Mouse (Mus musculus) limb, embryonic 13.5 days (tissue): Measurements from ENCODE around the gene Gm13288. TPM values are rescaled to one million over a fixed set of nuclear protein-coding genes. Genes with fewer than 3 reads are reported as not detected.
"Not testable (repeated sequence)": the region's sequence is repeated elsewhere in the genome, so short reads cannot be mapped to it uniquely, and the experiment has no call there.

ENCODE experiments used
- ATAC-seq: fragments of 200-750 bp; cut with Nextera tagmentation; 2 replicates; pipeline ENCODE4 v1.8.0; 2017; ENCODE audit warnings: low read depth, moderate number of reproducible peaks, moderate TSS enrichment; ENCODE audit not compliant: low FRiP score
- H3K27ac ChIP-seq: fragments of 300-500 bp; sonication (generic); 2 replicates; pipeline ENCODE4 v1.5.1; 2015; ENCODE audit warnings: inconsistent platforms, mild to moderate bottlenecking, moderate library complexity
- H3K27me3 ChIP-seq: fragments of 300-500 bp; sonication (generic); 2 replicates; pipeline ENCODE4 v1.6.1; 2015; ENCODE audit warnings: mild to moderate bottlenecking, inconsistent platforms
- H3K36me3 ChIP-seq: fragments of 300-500 bp; sonication (generic); 2 replicates; pipeline ENCODE4 v1.6.1; 2015; ENCODE audit warnings: inconsistent platforms, mild to moderate bottlenecking, moderate library complexity
- H3K4me1 ChIP-seq: fragments of 300-500 bp; sonication (generic); 2 replicates; pipeline ENCODE4 v1.6.1; 2015; ENCODE audit warnings: inconsistent platforms
- H3K4me2 ChIP-seq: fragments of 300-500 bp; sonication (generic); replicated peaks from 2 replicates; pipeline ENCODE4 v1.6.1; 2015; ENCODE audit warnings: inconsistent platforms, mild to moderate bottlenecking, moderate library complexity
- H3K4me3 ChIP-seq: fragments of 300-500 bp; sonication (generic); 2 replicates; pipeline ENCODE4 v1.5.1; 2015; ENCODE audit warnings: moderate library complexity, mild to moderate bottlenecking, inconsistent platforms
- H3K9ac ChIP-seq: fragments of 300-500 bp; sonication (generic); 2 replicates; pipeline ENCODE4 v1.6.1; 2015; ENCODE audit warnings: mild to moderate bottlenecking, inconsistent platforms
- H3K9me3 ChIP-seq: fragments of 300-500 bp; sonication (generic); 2 replicates; pipeline ENCODE4 v1.6.1; 2016; ENCODE audit warnings: inconsistent platforms
- WGBS: fragments of 180-500 bp; shearing (Covaris S2); methylation state at CpG from one replicate; pipeline ENCODE4 v1.1.7; 2015; 5-methylcytosine and 5-hydroxymethylcytosine counted together
- polyA plus RNA-seq: library from polyadenylated mRNA; unstranded; fragments of >200 nt; fragmentation: Nextera tagmentation; extraction: Ambion mirVana; gene quantifications from 2 replicates; pipeline ENCODE4 v1.2.1, GENCODE M21; 2015

Gm13288 gene
- polyA plus RNA-seq, 1 experiment from 2014 or later = not detected

GRCm38 (mm10) chr4:88819659-88820058, 14.3 kb downstream of the Gm13288 start, which contains the start of gene Ifna11:
TSS of gene Ifna11 (plus strand) at chr4:88819959.
- Histone ChIP-seq H3K27ac (no peak within 1 kb of the TSS), H3K4me1 (no peaks in the 10 kb centered on the region), H3K4me3 (no peak within 1 kb of the TSS), H3K9ac (no peak within 1 kb of the TSS), H3K27me3 (no peaks in the 10 kb centered on the region), H3K4me2 (no peak within 1 kb of the TSS), H3K36me3 (no peaks in the 10 kb centered on the region), H3K9me3 (no peaks in the 10 kb centered on the region)
- ATAC-seq = no peak
- 87% methylated on average over 1 of the region's 1 CpGs for WGBS

- Histone ChIP-seq H3K36me3 (no peaks in the 10 kb centered on the region), H3K9me3 (no peaks in the 10 kb centered on the region), H3K27me3 (no peaks in the 10 kb centered on the region), H3K4me1 (no peaks in the 10 kb centered on the region), H3K27ac (no peak overlapping the region), H3K4me2 (no peak overlapping the region), H3K9ac (no peak overlapping the region), H3K4me3 (no peak overlapping the region)
- WGBS = 23% methylated on average over 4 of the region's 4 CpGs
- no peak for ATAC-seq
These were observed 17.7 kb downstream of the Gm13288 start for GRCm38 (mm10) chr4:88822995-88823394.

- not testable (repeated sequence) for H3K27me3 ChIP-seq, H3K9me3 ChIP-seq, H3K27ac ChIP-seq, ATAC-seq, H3K36me3 ChIP-seq, H3K9ac ChIP-seq, H3K4me2 ChIP-seq, H3K4me1 ChIP-seq, H3K4me3 ChIP-seq
These were observed 21.8 kb downstream of the Gm13288 start, which contains the start of gene Ifna6 for GRCm38 (mm10) chr4:88827116-88827515. TSS of gene Ifna6 (plus strand) at chr4:88827416.

- WGBS = 21% methylated on average over 4 of the region's 4 CpGs
- no peak for ATAC-seq
These were observed 25.2 kb downstream of the Gm13288 start for GRCm38 (mm10) chr4:88830523-88830922.

GRCm38 (mm10) chr4:88835225-88835624, 29.9 kb downstream of the Gm13288 start, which contains the start of gene Ifna5:
TSS of gene Ifna5 (plus strand) at chr4:88835525.
- not testable (repeated sequence) for H3K4me2 ChIP-seq, H3K36me3 ChIP-seq, H3K9ac ChIP-seq, H3K27ac ChIP-seq, H3K4me3 ChIP-seq, H3K27me3 ChIP-seq, H3K4me1 ChIP-seq, ATAC-seq, H3K9me3 ChIP-seq
- WGBS = 83% methylated on average over 1 of the region's 1 CpGs

More at GRCm38 (mm10) chr4:88830523-88830922, 25.2 kb downstream of the Gm13288 start:
- Histone ChIP-seq H3K27me3 (no peaks in the 10 kb centered on the region), H3K4me2 (no peak overlapping the region), H3K4me1 (no peaks in the 10 kb centered on the region), H3K4me3 (no peak overlapping the region), H3K9me3 (no peaks in the 10 kb centered on the region), H3K36me3 (no peaks in the 10 kb centered on the region), H3K9ac (no peak overlapping the region), H3K27ac (no peak overlapping the region)

GRCm38 (mm10) chr4:88838828-88839227, 33.5 kb downstream of the Gm13288 start:
- Histone ChIP-seq H3K27me3 (no peaks in the 10 kb centered on the region), H3K4me2 (no peak overlapping the region), H3K27ac (no peak overlapping the region), H3K4me1 (no peaks in the 10 kb centered on the region), H3K9me3 (no peaks in the 10 kb centered on the region), H3K36me3 (no peaks in the 10 kb centered on the region), H3K9ac (no peak overlapping the region), H3K4me3 (no peak overlapping the region)
- ATAC-seq = no peak
- WGBS = 40% methylated on average over 3 of the region's 3 CpGs

GRCm38 (mm10) chr4:88840058-88840457, 34.7 kb downstream of the Gm13288 start:
- H3K4me3 ChIP-seq = no peak overlapping the region
- H3K4me2 ChIP-seq = no peak overlapping the region
- no peak for ATAC-seq
- H3K9me3 ChIP-seq = no peaks in the 10 kb centered on the region
- WGBS = 78% methylated on average over 3 of the region's 3 CpGs
- H3K27ac ChIP-seq = no peak overlapping the region
- H3K9ac ChIP-seq = no peak overlapping the region
- H3K4me1 ChIP-seq = no peaks in the 10 kb centered on the region
- H3K36me3 ChIP-seq = no peaks in the 10 kb centered on the region
- H3K27me3 ChIP-seq = no peaks in the 10 kb centered on the region

- H3K36me3 ChIP-seq = no peaks in the 10 kb centered on the region
- ATAC-seq = no peak
- WGBS = 58% methylated on average over 2 of the region's 2 CpGs
- no peak within 1 kb of the TSS for H3K27ac ChIP-seq
- H3K9ac ChIP-seq = no peak within 1 kb of the TSS
- H3K4me1 ChIP-seq = no peaks in the 10 kb centered on the region
- H3K4me2 ChIP-seq = no peak within 1 kb of the TSS
- no peaks in the 10 kb centered on the region for H3K27me3 ChIP-seq
- H3K4me3 ChIP-seq = no peak within 1 kb of the TSS
- H3K9me3 ChIP-seq = no peaks in the 10 kb centered on the region
These were observed 36.1 kb downstream of the Gm13288 start, which contains the start of gene Ifna4 for GRCm38 (mm10) chr4:88841438-88841911. TSS of gene Ifna4 (plus strand) at chr4:88841861.

- no peak overlapping the region for H3K4me2 ChIP-seq
- no peaks in the 10 kb centered on the region for H3K4me1 ChIP-seq
- H3K9me3 ChIP-seq = no peaks in the 10 kb centered on the region
- no peak overlapping the region for H3K9ac ChIP-seq
- H3K4me3 ChIP-seq = no peak overlapping the region
- no peak overlapping the region for H3K27ac ChIP-seq
- WGBS = 53% methylated on average over 2 of the region's 2 CpGs
- no peaks in the 10 kb centered on the region for H3K27me3 ChIP-seq
- ATAC-seq = no peak
- no peaks in the 10 kb centered on the region for H3K36me3 ChIP-seq
These were observed 40.0 kb downstream of the Gm13288 start for GRCm38 (mm10) chr4:88845334-88845733.

- Histone ChIP-seq H3K36me3 (no peaks in the 10 kb centered on the region), H3K4me2 (no peak within 1 kb of the TSS), H3K27me3 (no peaks in the 10 kb centered on the region), H3K9ac (no peak within 1 kb of the TSS), H3K4me1 (no peaks in the 10 kb centered on the region), H3K9me3 (0 out of 2 replicates have a peak, but pooled peaks cover 3% of the 10 kb centered on the region), H3K4me3 (no peak within 1 kb of the TSS), H3K27ac (no peak within 1 kb of the TSS)
- 84% methylated on average over 1 of the region's 1 CpGs for WGBS
- ATAC-seq = no peak
These were observed 44.4 kb downstream of the Gm13288 start, which contains the start of gene Ifna1 for GRCm38 (mm10) chr4:88849698-88850097. TSS of gene Ifna1 (plus strand) at chr4:88850087.

- Histone ChIP-seq H3K27me3 (no peaks in the 10 kb centered on the region), H3K9ac (no peak overlapping the region), H3K4me1 (no peaks in the 10 kb centered on the region), H3K9me3 (0 out of 2 replicates have a peak, but pooled peaks cover 3% of the 10 kb centered on the region), H3K36me3 (no peaks in the 10 kb centered on the region), H3K27ac (no peak overlapping the region), H3K4me3 (no peak overlapping the region), H3K4me2 (no peak overlapping the region)
- no peak for ATAC-seq
- 78% methylated on average over 4 of the region's 4 CpGs for WGBS
These were observed 45.9 kb downstream of the Gm13288 start for GRCm38 (mm10) chr4:88851026-88851763.
